Mouse (Mus musculus) bone marrow macrophage, adult 2 months (primary cell): Measurements from ENCODE around the gene Rpap3. TPM values are rescaled to one million over a fixed set of nuclear protein-coding genes. Genes with fewer than 3 reads are reported as not detected.

ENCODE experiments used
- H3K27ac ChIP-seq: 2 replicates; pipeline ENCODE4 v1.5.1; 2012; ENCODE audit warnings: low read depth, low read length; ENCODE audit not compliant: insufficient read depth
- H3K4me1 ChIP-seq: 2 replicates; pipeline ENCODE4 v1.6.1; 2012; ENCODE audit warnings: low read length; ENCODE audit not compliant: control insufficient read depth, insufficient read depth
- H3K4me3 ChIP-seq: 2 replicates; pipeline ENCODE4 v1.5.1; 2012; ENCODE audit warnings: mild to moderate bottlenecking, low read length, moderate library complexity; ENCODE audit not compliant: insufficient read depth
- CTCF ChIP-seq: IDR thresholded peaks from 2 replicates; pipeline ENCODE4 v1.5.1; 2012; ENCODE audit warnings: low read depth, mild to moderate bottlenecking, low read length, moderate library complexity
- POLR2A ChIP-seq: IDR thresholded peaks from 2 replicates; pipeline ENCODE4 v1.6.1; 2012; ENCODE audit warnings: mild to moderate bottlenecking, low read depth, low read length, borderline replicate concordance
- polyA plus RNA-seq: library from polyadenylated mRNA; stranded (reverse); fragments of >200 nt; gene quantifications from 2 replicates; pipeline ENCODE4 v1.2.4, GENCODE M21; 2012; ENCODE audit not compliant: missing spikeins, insufficient read depth, insufficient read length

Gene Rpap3
- polyA plus RNA-seq, 1 experiment, result 10.4 TPM

DNA sequence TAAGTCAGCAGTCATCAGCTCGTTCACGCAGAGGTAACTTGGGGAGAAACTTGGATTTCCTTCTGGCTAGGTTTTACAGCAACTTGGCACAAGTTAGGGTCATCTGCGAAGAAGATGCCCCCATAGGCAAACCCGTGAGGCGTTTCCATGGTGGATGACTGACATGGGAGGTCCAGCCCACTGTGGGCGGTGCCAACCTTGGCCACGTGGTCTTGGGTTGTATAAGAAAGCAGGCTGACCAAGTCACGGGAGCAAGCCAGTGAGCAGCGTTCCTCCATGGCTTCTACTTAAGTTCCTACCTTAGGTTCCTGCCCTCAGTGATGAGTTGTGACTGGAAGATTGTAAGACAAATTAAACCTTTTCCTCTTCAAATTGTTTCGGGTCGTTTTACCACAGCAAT is 26.4 kb upstream of the Rpap3 start:
- H3K4me1 ChIP-seq, result peaks cover 4% of the 10 kb centered on the region
- H3K4me3 ChIP-seq, result no peak overlapping the region
- no peak overlapping the region for H3K27ac ChIP-seq
- no peak for TF ChIP-seq POLR2A
- TF ChIP-seq CTCF, result no peak

DNA sequence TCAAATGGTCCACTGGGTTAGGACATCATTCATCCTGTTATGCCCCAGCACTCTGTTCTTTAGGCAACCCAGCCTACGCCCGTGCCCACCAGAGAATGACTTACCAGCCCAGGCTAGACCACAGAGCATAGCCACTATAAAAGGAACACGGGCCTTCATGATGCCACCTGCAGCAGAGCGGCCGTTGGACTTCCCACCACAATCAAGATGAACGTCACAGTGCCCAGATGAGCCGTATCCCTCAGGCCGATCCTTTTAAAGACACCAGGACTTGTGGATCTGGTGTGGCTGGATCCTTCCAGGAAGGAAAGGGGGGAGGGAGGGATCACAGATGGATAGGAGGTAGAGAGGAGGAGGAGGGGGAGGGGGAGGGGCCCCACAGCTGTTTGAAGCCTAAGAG is 25.5 kb upstream of the Rpap3 start, which contains the start of gene Endou:
Gene Endou, minus strand, starts transcription at position 229 of the 400 bp plus-strand sequence.
- TF ChIP-seq CTCF (no peak), POLR2A (no peak)

DNA sequence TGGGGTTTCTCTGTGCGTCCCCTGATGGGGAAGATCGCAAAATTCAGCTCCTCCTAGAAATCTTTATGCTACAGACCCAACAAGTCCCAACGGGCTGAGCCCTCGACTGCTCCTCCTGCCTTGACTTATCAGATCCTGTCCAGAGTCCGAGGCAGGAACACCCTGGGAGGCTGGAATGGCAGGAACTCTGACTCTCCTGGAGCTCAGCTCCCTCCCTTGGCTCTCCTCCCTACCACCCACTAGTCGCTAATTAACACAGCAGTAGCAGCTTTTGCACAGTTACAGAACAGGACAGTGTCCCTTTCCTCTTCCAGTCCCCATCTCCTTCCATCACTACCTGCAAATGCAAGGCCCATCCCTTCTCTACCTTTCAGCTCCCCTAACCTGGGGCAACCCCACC is 24.7 kb upstream of the Rpap3 start:
- no peak overlapping the region for H3K27ac ChIP-seq
- no peak overlapping the region for H3K4me3 ChIP-seq
- TF ChIP-seq CTCF (no peak), POLR2A (no peak)
- peaks cover 8% of the 10 kb centered on the region for H3K4me1 ChIP-seq

More for the DNA sequence above, 25.5 kb upstream of the Rpap3 start, which contains the start of gene Endou:
- Histone ChIP-seq H3K27ac (no peak within 1 kb of the TSS), H3K4me1 (peaks cover 8% of the 10 kb centered on the region), H3K4me3 (no peak within 1 kb of the TSS)

DNA sequence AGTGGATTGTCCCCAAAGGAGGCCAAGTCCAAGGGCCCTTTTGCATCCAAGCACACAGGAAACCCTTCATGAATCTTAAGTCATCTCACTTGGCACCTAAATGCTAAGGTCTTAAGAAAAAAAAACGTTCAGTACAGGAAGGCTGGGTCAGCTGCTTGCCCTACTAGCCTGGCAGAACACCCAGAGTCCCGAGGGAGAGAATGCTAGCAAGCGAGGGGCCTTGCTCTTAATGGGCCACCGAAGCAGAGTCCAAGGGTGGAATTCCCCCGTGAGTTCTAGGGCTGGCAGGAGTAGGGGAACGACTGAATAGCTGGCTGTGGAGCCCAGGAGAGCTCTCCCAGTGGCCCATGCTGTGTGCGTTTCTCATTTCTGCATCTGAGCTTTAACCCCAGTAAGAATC is 23.2 kb upstream of the Rpap3 start:
- Histone ChIP-seq H3K27ac (no peak overlapping the region), H3K4me3 (no peak overlapping the region), H3K4me1 (peaks cover 8% of the 10 kb centered on the region)
- no peak for TF ChIP-seq CTCF
- no peak for TF ChIP-seq POLR2A

DNA sequence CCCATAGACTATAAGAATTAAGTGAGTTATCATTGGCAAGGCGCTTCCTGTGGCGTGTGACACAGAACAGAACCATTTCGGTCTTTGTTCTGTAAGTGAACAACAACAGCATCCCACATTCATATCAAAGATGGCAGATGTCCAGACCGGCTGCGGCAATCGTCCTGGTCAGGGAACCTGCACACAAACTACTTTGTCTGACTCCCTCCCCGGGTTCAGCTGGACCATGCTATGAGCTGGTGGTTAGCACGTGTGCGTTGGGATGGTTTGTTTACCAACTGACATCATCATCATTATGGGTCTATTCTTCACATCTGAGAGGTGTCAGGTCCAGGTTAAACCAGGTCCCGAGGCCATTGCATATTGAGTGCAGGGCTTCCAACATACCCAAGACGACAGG is 22.8 kb upstream of the Rpap3 start:
- peaks cover 8% of the 10 kb centered on the region for H3K4me1 ChIP-seq
- no peak overlapping the region for H3K4me3 ChIP-seq
- TF ChIP-seq CTCF (no peak), POLR2A (no peak)

DNA sequence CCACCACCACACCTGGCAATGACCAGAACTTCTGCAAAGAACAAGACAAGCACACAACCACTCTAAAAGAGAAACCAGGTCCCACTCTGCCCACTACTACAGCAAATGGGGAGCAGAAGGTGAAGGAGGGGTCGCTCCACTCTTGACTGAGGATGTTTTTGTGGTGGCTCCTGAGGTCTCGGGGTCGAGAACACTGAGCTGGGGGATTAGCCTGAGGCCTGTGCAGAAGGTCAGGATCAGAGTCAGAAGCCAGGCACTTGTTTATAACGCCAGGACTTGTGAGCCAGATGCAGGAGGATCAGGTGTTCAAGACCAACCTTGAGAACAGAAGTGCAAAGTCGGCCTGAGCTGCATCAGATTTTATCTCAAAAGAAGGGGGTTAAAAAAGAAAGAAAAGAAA is 21.9 kb upstream of the Rpap3 start:
- TF ChIP-seq CTCF (no peak), POLR2A (no peak)
- Histone ChIP-seq H3K4me3 (0 out of 2 replicates have a peak overlapping the region, but pooled peaks have one; percentile 3), H3K4me1 (peaks cover 8% of the 10 kb centered on the region), H3K27ac (0 out of 2 replicates have a peak overlapping the region, but pooled peaks have one; percentile 11)

More for the DNA sequence above, 22.8 kb upstream of the Rpap3 start:
- no peak overlapping the region for H3K27ac ChIP-seq

DNA sequence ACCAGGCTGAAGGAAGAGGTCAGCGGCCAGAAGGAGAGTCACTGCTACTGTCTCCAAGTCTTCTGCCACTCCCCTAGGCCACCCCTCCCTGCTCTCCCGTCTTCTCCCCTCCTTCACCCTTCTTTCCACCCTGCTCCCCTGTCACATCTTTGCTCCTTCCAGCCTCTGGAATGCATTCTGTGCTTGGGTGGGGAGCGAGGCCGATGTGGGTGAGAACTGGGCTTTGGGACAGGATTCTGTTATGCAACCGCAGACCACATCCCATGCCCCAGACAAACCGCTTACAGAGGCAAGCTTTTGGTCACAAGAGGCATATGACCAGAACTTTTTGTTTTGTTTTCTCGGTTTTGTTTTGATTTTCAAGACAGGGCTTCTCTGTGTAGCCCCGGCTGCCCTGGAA is 21.4 kb upstream of the Rpap3 start:
- Histone ChIP-seq H3K4me1 (peaks cover 8% of the 10 kb centered on the region), H3K27ac (0 out of 2 replicates have a peak overlapping the region, but pooled peaks have one; percentile 11), H3K4me3 (0 out of 2 replicates have a peak overlapping the region, but pooled peaks have one; percentile 3)
- TF ChIP-seq POLR2A, result no peak
- TF ChIP-seq CTCF, result no peak

DNA sequence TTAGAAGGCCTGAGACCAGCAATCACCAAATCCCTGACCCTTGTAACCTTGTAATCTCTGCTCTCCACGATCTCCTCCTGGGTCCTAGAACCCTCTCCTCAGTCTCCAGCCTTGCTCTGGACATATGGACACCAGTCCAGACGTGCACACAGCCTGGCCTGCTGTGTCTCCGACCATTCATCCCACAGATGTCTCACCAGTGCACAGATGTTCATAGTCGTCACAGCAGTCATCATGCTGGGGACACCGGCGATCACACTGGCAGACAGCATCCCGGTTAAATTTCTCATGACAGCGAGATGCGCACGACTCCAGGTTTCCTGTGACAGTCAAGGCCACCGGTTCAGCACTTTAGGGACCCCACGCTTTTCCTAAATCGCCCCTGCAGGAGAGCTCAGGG is 20.7 kb upstream of the Rpap3 start:
- peaks cover 8% of the 10 kb centered on the region for H3K4me1 ChIP-seq
- TF ChIP-seq POLR2A (no peak), CTCF (no peak)
- no peak overlapping the region for H3K27ac ChIP-seq
- H3K4me3 ChIP-seq, result no peak overlapping the region

DNA sequence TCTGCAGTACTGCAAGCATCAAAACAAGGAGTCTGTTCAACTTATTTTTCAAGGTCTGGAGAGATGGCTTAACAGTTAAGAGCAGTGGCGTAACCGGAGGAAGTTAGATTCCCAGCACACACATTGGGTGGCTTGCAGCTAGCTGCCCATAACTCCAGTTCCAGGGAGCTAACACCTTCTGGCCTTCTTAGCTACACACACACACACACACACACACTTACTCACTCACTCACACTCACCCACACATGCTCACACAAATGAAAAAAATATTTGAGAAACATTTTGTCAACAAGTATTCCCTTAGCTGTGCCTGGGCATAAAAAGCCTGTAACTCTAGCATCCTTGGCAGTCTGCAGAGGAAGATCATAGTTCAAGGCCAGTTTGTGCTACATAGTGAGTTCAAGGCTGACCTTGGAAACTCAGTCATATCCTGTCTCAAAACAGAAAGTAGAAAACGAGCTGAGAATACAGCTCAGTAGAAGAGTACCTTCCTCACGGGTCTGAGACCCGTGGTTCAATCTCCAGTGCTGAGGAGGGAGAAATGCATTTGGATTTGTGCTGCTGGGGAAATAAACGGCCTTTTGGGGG is 19.7 kb upstream of the Rpap3 start:
- peaks cover 8% of the 10 kb centered on the region for H3K4me1 ChIP-seq
- H3K4me3 ChIP-seq, result no peak overlapping the region
- H3K27ac ChIP-seq, result no peak overlapping the region
- TF ChIP-seq CTCF (no peak), POLR2A (no peak)

DNA sequence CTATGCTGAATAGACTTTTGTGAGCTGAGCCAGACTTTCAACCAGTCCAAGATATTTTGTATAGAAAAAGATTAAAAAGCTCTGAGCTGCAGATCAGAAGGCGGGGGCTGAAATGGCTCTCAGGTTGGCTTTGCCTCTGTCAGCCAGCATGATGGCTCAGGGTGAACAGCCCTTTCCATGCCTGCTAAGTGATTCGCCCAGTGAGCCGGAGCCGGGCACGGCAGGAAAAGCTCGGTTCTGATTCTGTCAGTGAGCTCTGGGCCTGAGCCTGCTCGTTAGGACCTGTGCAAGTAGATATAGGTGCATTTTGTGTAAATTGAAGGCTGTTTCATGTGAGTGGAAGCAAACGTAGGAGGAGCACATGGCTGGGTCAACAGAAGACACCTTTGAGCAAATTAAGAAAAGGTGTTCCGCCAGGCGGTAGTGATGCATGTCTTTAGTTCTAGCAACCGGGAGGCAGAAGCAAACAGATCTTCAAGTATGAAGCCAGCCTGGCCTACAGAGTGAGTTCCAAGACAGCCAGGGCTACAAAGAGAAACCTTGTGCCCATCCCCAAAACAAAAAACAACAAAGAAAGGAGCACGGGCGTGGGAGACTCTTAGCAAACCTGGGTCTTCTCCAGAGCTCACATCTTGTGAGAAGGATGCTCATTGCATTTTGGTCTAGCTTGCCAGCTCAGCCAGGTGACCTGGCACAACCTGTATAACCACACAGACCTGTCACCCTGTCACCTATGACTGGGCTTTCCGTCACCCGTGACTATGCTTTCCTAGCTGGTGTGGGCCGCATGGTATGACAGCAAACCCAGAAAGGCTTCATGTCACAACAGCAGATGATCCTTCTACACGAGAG is 18.9 kb upstream of the Rpap3 start:
- Histone ChIP-seq H3K4me1 (peaks cover 8% of the 10 kb centered on the region), H3K4me3 (no peak overlapping the region), H3K27ac (no peak overlapping the region)
- TF ChIP-seq CTCF (no peak), POLR2A (no peak)
